Mouse (Mus musculus) R1 (cell line): ENCODE data around the gene Snx9.

ENCODE experiments used
- DNase-seq: peaks from one replicate; pipeline ENCODE4 v3.0.0-alpha.2; 2018; ENCODE audit warnings: low read depth, low spot score

Gene Snx9

GRCm38 (mm10) chr17:5841128-5841942, at the start of gene Snx9:
Gene Snx9 (plus strand): TSS chr17:5841329.
- DNase-seq, result peak; percentile 55

GRCm38 (mm10) chr17:5792164-5792791, 48.9 kb upstream of the Snx9 start:
- no peak for DNase-seq

GRCm38 (mm10) chr17:5793593-5793992, 47.5 kb upstream of the Snx9 start:
- no peak for DNase-seq

- DNase-seq, result no peak
These were observed 46.9 kb upstream of the Snx9 start for GRCm38 (mm10) chr17:5794276-5794675.

DNA sequence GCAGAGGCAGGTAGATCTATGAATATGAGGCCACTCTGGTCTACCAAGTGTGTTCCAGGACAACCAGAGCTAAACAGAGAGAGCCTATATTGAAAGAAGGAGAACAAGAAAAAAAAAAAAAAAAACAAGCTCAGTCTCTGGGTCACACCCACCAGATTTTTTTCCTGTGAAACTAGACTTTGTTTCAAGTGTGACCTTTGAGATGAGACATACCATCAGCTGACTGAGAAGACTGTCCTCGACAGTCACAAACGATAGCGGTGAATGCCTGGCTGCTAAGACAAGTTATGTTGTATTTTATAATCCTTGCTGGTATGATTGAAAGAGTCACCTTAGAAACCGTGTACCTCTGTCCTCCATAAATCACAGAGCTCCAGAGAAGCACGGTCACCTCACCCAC, 45.8 kb upstream of the Snx9 start:
- no peak for DNase-seq

GRCm38 (mm10) chr17:5795878-5796277, 45.3 kb upstream of the Snx9 start:
- peak; percentile 82 for DNase-seq

DNA sequence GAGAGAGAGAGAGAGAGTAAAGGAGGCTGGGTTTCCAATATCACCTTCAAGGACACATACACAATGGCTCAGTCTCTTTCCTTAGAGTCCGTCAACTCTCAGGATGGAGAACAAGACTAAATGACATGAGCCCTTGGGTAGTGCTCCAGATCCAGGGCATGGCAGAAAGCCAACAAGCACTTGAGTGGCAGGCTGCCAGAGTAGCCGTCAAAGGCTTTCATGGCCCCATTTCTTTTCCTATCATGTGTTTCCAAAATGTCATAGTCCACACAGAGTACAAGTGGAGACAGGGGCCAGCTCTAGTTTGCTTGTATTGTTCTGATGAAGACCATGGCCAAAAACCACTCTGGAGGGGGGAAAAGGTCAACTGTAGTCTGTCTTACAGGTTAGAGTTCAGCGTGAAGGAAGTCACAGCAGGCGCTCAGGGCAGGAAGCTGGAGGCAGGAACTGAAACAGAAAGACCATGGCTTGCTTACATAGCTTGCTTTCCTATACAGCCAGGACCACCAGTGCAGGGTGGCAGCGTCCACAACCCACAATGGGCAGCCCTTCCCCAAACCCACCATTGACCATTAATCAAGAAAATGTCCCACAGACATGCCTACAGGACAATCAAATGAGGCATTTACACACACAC, 43.9 kb upstream of the Snx9 start:
- DNase-seq, result no peak

DNA sequence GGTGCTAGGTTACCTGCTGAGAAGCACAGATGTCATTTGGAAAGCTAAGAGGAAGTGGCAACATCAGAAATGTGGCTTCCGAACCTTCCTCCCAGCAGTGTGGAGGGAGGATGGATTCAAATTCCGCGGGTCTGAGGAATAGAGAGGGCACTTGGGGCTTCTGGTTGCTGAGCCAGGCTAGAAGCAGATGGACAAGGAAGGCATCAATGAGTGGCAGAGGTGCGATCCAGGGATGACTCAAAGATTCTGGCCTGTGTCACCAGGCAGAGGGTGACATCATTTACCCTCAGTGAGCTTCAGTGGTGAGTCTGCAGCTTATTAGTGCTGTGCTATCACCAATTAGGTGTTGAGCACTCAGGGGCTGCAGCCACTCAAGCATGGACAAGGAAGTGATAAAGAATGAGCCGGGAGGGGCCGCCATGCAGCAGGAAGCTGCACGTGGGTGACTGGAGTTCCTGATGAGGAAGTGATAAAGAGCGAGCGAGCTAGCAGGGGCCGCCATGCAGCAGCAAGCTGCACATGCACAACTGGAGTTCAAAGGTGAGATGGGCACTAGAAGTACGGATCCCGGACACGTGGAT, 42.8 kb upstream of the Snx9 start:
- DNase-seq, result no peak

- DNase-seq, result no peak
These were observed 42.2 kb upstream of the Snx9 start for GRCm38 (mm10) chr17:5798900-5799299.

DNA sequence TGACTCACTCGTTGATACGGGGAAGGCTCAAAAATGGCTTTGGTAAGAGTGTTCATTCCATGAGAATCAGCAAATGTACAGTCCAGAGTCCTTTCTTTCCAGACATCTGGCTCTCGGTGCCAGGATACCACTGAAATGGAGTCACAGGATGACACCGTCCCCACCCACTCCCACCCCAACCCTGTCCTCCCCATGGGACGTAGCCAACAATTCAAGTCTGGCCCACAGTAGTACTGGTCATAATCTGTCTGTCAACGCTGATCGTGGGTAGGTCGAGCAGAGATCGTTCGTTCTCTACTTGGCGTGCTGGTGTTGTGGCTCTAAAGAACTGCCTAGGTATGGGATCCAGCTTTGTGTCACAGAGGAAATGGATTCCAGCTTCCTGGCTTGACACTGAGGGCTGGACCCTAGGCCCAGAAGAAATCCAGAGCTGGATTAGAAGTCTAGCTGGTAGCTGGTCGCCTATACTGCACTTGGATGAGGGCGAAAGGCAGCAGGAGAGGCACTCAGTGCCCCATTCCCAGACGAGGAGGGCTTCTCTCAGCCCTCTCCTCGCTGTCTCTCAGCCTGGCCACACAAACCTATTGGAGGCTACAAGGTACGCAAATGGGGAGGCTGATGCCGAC, 41.6 kb upstream of the Snx9 start:
- no peak for DNase-seq

DNA sequence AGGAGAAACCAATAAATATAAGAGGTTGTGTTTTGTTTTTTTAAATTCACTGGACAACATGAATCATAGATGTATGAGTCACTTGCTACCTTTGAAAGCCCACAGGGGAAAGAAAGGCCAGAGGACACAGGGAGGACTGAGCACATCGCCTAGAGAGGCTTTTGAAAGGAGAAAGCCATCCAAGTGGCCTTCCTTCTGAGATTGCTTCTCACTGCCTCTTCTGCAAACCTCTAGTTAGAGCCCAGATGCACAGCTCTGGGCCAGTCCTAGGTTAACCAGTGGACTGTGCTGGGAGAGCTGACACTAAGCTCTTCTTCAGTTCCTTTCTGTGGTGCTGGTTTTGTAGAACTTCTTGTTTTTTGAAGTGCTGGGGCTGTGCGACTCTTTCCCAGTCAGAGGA, 40.9 kb upstream of the Snx9 start:
- no peak for DNase-seq

DNA sequence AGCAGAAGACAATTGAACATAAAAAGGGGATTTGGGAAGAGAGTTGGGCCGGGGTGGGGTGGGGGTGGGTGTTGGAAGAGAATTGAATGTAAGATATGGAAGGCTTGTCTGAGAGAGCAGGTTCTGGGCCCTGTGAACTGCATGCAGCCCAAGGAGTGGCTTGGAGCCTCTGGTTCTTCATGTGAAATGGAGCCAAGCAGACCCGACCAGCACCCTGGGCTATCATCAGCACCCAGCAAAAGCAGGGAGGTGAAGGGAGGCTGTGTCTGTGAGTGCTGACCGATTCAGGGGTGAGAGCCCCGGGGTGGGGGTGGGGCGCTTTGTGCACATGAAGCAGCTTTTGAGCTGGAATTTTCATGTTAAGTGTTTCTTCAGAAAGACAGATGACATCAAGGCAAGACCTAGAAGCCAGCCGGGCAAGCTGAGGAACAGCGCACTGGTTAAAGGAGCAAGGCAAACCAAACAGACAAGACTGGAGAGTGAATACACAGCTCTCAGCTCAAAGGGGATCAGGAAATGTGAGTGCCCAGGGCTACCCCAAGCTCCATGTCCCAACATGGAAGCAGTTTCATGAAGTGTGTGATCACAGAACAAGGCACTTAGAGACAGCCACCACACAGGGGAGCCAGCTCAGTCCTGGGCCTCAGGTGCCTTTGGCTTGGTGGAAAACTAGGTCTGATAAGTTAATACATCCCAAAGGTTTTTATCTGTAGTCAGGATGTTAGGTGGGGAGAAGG, 40.1 kb upstream of the Snx9 start:
- DNase-seq, result no peak

DNA sequence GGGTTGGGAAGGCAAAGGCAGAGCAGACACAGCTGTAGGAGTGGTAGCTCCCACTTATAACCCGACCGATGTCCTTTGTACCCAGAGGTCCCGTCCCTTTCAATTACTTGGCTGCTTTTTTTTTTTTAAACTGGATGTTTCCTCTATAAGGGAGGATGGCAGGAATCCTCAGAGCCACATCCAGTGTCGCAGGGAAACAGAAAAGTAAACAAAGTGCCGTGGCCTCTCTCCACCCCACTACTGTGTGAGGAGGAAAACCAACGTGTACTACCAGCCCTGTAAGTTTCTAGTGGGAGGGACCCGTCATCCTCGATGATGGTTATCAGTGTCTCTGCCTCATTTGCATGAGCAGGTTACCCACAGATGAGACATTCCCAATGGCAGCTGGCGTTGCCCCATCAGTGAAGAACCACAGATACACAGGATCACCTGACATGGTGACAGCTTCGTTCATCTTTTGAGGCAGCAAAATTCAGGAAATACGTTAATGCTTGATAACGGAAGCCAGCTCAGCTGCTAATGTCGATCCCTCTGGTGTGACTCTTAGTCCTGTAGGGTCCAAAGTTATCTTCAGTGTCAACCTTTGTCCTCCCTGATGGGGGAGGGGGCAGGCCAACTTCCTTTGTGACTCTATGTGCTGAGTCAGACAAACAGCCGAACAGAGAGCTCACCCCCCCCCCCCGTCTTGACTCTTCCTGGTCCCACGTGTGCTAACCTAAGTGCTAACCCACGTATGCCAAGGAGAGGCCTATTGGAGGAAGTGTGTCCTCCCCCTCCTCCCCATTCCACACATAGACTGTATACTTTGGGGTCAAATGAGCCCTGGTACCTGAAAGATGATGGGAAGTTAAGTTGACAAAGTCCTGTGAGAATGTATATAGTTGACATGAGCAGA, 39.1 kb upstream of the Snx9 start:
- DNase-seq, result no peak

GRCm38 (mm10) chr17:5802656-5802955, 38.5 kb upstream of the Snx9 start:
- no peak for DNase-seq

DNA sequence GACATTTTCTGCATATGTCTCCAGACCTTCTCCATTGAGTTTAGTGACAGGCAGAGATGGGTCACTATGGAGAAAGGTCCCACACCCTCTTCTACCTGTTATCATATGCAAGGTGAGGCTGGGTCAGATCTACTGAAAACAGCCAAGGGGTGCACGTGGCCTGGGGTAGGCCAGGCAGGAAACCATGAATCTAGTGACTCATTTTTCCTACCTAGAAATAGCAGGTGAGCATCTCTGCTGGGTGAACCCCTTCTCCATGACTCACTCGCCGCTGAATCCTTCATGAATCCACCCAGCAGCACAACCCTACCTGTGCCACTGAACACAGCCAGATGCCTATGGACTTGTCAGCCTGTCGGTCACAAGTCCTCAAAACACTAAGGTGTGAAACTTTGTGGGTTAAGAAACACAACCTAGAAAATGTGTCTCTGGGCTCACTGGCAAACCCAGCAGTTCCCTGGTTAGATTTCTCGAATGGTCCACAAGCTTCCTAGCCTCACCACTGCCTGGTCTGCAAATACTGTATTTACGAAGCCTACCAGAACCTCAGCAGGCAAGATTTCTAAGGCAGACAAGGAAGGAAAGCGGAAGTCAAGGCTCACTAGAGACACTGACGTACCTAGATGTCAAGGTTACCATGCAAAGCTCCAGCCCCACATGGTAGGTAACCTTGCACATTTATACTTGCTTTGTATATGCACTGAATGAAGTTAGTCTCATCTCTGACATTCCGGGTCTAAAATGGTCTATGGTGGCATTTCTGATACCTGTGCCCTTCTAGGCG, 37.7 kb upstream of the Snx9 start:
- no peak for DNase-seq

DNA sequence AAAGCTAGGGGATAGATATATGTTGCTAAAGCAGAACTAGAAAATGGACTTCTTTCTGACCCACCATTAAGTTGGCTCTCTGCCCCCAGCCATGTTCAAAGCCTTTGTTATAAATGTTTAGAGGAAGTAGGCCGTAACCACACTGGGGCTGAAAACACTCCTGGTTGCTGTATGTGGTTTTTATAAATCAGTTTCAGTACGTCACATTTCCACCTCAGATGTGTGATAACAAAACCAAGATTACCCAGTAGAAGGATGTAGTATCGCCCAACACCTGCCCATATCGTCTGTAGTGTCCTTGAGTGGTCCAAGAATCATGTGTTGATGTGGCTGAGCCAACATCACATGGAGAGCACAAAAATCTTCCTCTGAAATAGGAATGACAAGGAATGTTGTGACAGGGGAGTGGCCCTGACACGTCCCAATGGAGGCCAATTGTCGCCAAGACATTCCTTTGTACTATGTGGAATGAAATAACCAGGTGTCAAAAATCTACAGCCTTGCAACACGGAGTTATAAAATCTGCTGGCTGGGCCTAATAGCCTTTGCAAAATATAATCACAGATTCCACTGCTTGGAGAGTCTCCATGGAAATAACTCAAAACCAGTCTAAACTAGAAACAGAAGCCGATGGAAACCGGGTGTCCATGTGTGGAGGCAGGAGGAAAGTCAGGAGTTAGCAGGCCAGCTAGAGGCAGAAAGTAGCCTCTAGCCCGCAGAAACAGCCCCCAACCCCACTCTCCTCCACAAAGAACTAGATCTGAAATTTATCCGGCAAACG, 36.6 kb upstream of the Snx9 start:
- DNase-seq, result no peak

- no peak for DNase-seq
These were observed 35.8 kb upstream of the Snx9 start for GRCm38 (mm10) chr17:5805151-5805834.

GRCm38 (mm10) chr17:5805935-5806334, 35.2 kb upstream of the Snx9 start:
- no peak for DNase-seq
